Mouse (Mus musculus): ENCODE results near the gene Serpinf2.

DNA sequence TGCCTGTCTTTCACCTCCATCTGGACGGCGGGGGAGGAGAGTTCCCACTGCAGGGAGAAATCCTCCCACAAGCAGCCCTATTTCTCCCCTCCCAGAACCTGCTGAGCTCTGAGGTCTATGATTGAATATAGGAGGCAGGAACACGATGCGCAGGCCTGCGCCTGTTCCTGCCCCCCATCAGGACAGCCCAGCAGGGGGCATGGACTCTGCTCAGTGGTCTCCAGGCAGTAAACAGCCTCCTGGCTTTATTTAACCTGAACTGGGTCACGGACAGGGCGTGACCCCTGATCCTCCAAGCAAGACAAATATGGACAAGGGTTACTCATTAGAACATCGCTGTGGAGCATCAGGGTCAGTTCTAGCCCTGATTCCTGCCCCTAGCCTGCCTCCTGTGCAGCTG lies 4.3 kb upstream of the Serpinf2 start:
- TF ChIP-seq CTCF (IDR thresholded peaks at IDR 0.05; ENCODE audit: low read depth, low read length) (no peak), POLR2A (IDR thresholded peaks at IDR 0.05; ENCODE audit: insufficient read depth, low read length) (no peak)
